Mouse (Mus musculus) lung, adult 2 months (tissue): ENCODE measurements around the gene Eno2. TPM values are rescaled to one million over a fixed set of nuclear protein-coding genes. Genes with fewer than 3 reads are reported as not detected.

Source experiments
- DNase-seq: peaks from one replicate; pipeline ENCODE4 v3.0.0; 2022
- H3K4me1 ChIP-seq: fragments of 200-500 bp; 2 replicates; pipeline ENCODE4 v1.6.1; 2011; ENCODE audit warnings: low read length; ENCODE audit not compliant: control insufficient read depth, insufficient read depth
- H3K4me3 ChIP-seq: fragments of 200-500 bp; replicated peaks from 2 replicates; pipeline ENCODE3; 2011; ENCODE audit warnings: low read depth, mild to moderate bottlenecking, control low read depth, low read length; ENCODE audit errors: extremely low read depth
- CTCF ChIP-seq: fragments of 200-500 bp; IDR thresholded peaks from 2 replicates; pipeline ENCODE4 v1.5.1; 2011; ENCODE audit warnings: mild to moderate bottlenecking, low read length, control low read depth; ENCODE audit not compliant: insufficient read depth
- POLR2A ChIP-seq: fragments of 200-500 bp; IDR thresholded peaks from 2 replicates; pipeline ENCODE4 v1.6.1; 2011; ENCODE audit warnings: low read depth, mild to moderate bottlenecking, control low read depth, low read length, borderline replicate concordance; ENCODE audit errors: extremely low read depth
- WGBS: fragments of 180-500 bp; shearing (Covaris S2); methylation state at CpG from one replicate; pipeline ENCODE4 v1.1.7; 2018; 5-methylcytosine and 5-hydroxymethylcytosine counted together
- polyA plus RNA-seq: library from polyadenylated mRNA; depleted of rRNA; stranded (reverse); fragments of >200 nt; gene quantifications from 2 replicates; pipeline ENCODE4 v1.2.3, GENCODE M21; 2012

The Eno2 gene
- polyA plus RNA-seq, 1 experiment: 3.3 TPM

- TF ChIP-seq CTCF: no peak
- TF ChIP-seq POLR2A: peak; percentile 47; the same call in 1 of the 2 replicates
- 47% methylated on average over 19 of the region's 19 CpGs for WGBS
- peak overlapping the region; percentile 40 for H3K4me3 ChIP-seq
- H3K4me1 ChIP-seq: no peaks in the 10 kb centered on the region
- peak; percentile 36 for DNase-seq
These were observed 36.8 kb downstream of the Eno2 start for GRCm38 (mm10) chr6:124732476-124733370.

GRCm38 (mm10) chr6:124731038-124731437, 38.4 kb downstream of the Eno2 start:
- TF ChIP-seq CTCF: no peak
- TF ChIP-seq POLR2A: no peak
- 84% methylated on average over 7 of the region's 7 CpGs for WGBS
- Histone ChIP-seq H3K4me1 (no peaks in the 10 kb centered on the region), H3K4me3 (peak overlapping the region; percentile 19)
- no peak for DNase-seq

GRCm38 (mm10) chr6:124729850-124730705, 39.4 kb downstream of the Eno2 start:
- peak overlapping the region; percentile 14 for H3K4me3 ChIP-seq
- no peak for DNase-seq
- TF ChIP-seq CTCF (no peak), POLR2A (no peak)
- WGBS: 65% methylated on average over 8 of the region's 8 CpGs
- H3K4me1 ChIP-seq: no peaks in the 10 kb centered on the region

GRCm38 (mm10) chr6:124728621-124729020, 40.9 kb downstream of the Eno2 start:
- Histone ChIP-seq H3K4me1 (no peaks in the 10 kb centered on the region), H3K4me3 (no peak overlapping the region)
- 82% methylated on average over 10 of the region's 10 CpGs for WGBS
- TF ChIP-seq CTCF (no peak), POLR2A (no peak)
- DNase-seq: no peak

GRCm38 (mm10) chr6:124724472-124724871, 45.0 kb downstream of the Eno2 start:
- Histone ChIP-seq H3K4me3 (no peak overlapping the region), H3K4me1 (no peaks in the 10 kb centered on the region)
- 88% methylated on average over 10 of the region's 10 CpGs for WGBS
- TF ChIP-seq POLR2A (no peak), CTCF (no peak)
- DNase-seq: no peak

- no peak for DNase-seq
- no peaks in the 10 kb centered on the region for H3K4me1 ChIP-seq
- no peak for TF ChIP-seq POLR2A
- TF ChIP-seq CTCF: no peak
- H3K4me3 ChIP-seq: no peak overlapping the region
- 49% methylated on average over 8 of the region's 8 CpGs for WGBS
These were observed 45.9 kb downstream of the Eno2 start for GRCm38 (mm10) chr6:124723541-124723940.

GRCm38 (mm10) chr6:124722876-124723473, 46.5 kb downstream of the Eno2 start:
- H3K4me1 ChIP-seq: no peaks in the 10 kb centered on the region
- no peak for DNase-seq
- no peak overlapping the region for H3K4me3 ChIP-seq
- 76% methylated on average over 6 of the region's 6 CpGs for WGBS
- no peak for TF ChIP-seq POLR2A
- TF ChIP-seq CTCF: no peak

- H3K4me1 ChIP-seq: no peaks in the 10 kb centered on the region
- WGBS: 46% methylated on average over 11 of the region's 11 CpGs
- DNase-seq: no peak
- TF ChIP-seq CTCF (no peak), POLR2A (no peak)
- H3K4me3 ChIP-seq: no peak overlapping the region
These were observed 48.6 kb downstream of the Eno2 start for GRCm38 (mm10) chr6:124720904-124721303.

- no peak for TF ChIP-seq CTCF
- TF ChIP-seq POLR2A: no peak
- peak overlapping the region; percentile 35 for H3K4me3 ChIP-seq
- no peaks in the 10 kb centered on the region for H3K4me1 ChIP-seq
- peak; percentile 30 for DNase-seq
- WGBS: 64% methylated on average over 7 of the region's 7 CpGs
These were observed 50.0 kb downstream of the Eno2 start for GRCm38 (mm10) chr6:124719354-124719978.
